In the genomic region with DNA sequence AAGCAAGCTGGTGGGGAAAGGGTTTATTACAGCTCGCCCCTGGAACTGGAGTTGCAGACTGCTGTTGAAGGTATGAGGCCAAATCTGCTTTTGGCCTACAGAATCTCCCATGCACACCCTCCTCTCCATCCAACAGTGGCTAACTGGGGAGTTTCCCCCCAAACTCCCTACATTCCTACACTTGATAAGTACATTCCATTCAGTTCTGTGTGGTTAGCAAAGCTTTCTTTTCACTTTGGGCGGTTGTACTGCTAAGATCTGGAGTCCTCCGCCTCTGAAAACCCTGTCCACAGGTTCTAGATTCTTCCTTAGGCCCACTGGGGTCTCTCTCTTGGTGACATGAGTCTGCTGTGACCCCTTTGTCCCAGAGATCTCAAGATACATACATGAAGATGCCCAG, we compare ENCODE assay signal across 24 mouse cellular contexts. TPM values are rescaled to one million over a fixed set of nuclear protein-coding genes. Genes with fewer than 3 reads are reported as not detected.
DNase-seq lines count a peak whose midpoint lies in the region; ATAC-seq and TF ChIP-seq lines count a peak whose summit lies in the region.
"Had no signal": no experiment of that assay in that cellular context is flagged by ENCODE, and none has a peak within 500 bp of the region (broad histone marks: within the 10 kb centered on the region; RNA-seq: fewer than 3 reads in every experiment).

No protein-coding gene starts in this region.

- H3K27ac ChIP-seq in kidney, embryonic 14.5 days (ENCODE audit: low read depth, low read length), result peak overlapping the region; percentile 93
- peak overlapping the region; percentile 30; the same call in 1 of the 2 replicates for H3K27ac ChIP-seq in liver, embryonic 16.5 days (ENCODE audit: low read length)
- peak overlapping the region; percentile 71 for H3K27ac ChIP-seq in heart, embryonic 11.5 days (ENCODE audit: low read depth, low read length)
- H3K27ac ChIP-seq in heart, postnatal 0 days (ENCODE audit: low read depth), result peak overlapping the region; percentile 65
- H3K27ac ChIP-seq in midbrain, embryonic 15.5 days, result no peak overlapping the region
- H3K27ac ChIP-seq: gastrocnemius, adult 2 months; hindbrain, embryonic 13.5 days; limb, embryonic 10.5 days; liver, embryonic 14.5 days; neural tube, embryonic 15.5 days had no signal

- DNase-seq in kidney, postnatal 14 days, result no peak
- no peak for DNase-seq in liver
- DNase-seq in heart, postnatal 0 days (ENCODE audit: low spot score), result peak; percentile 8
- DNase-seq: adrenal gland, adult 2 months; B cell, adult 2 months; cerebellum, adult 2 months; cerebellum, postnatal 36 days; gastrocnemius, adult 2 months; kidney, adult 8-10 months; lung, postnatal 14 days; right cerebral cortex, postnatal 14 days; thymus, adult 2 months had no signal

- TF ChIP-seq CTCF in heart, postnatal 0 days (IDR thresholded peaks at IDR 0.05; ENCODE audit: low read depth), result no peak

- no peak for TF ChIP-seq EP300 in heart, postnatal 0 days (IDR thresholded peaks at IDR 0.05; ENCODE audit: low read depth)

- peaks cover 18% of the 10 kb centered on the region for H3K4me1 ChIP-seq in kidney, embryonic 14.5 days (ENCODE audit: control insufficient read depth, insufficient read depth, low read length)
- no peaks in the 10 kb centered on the region for H3K4me1 ChIP-seq in liver, embryonic 16.5 days (ENCODE audit: control insufficient read depth, low read depth, low read length)
- peaks cover 26% of the 10 kb centered on the region for H3K4me1 ChIP-seq in heart, embryonic 11.5 days (ENCODE audit: control insufficient read depth, insufficient read depth, low read length)
- H3K4me1 ChIP-seq in heart, postnatal 0 days (ENCODE audit: control insufficient read depth, insufficient read depth), result peaks cover 21% of the 10 kb centered on the region
- H3K4me1 ChIP-seq in midbrain, embryonic 15.5 days, result no peaks in the 10 kb centered on the region
- H3K4me1 ChIP-seq: hindbrain, embryonic 13.5 days; limb, embryonic 10.5 days; neural tube, embryonic 15.5 days had no signal

- peak overlapping the region; percentile 30; the same call in 1 of the 2 replicates for H3K4me2 ChIP-seq in kidney, embryonic 14.5 days (replicated peaks; ENCODE audit: low read depth, low read length)
- no peak overlapping the region for H3K4me2 ChIP-seq in liver, embryonic 16.5 days (ENCODE audit: low read depth, low read length)
- no peak overlapping the region for H3K4me2 ChIP-seq in heart, embryonic 11.5 days
- H3K4me2 ChIP-seq in heart, postnatal 0 days (ENCODE audit: low read depth, low read length), result no peak overlapping the region
- H3K4me2 ChIP-seq in midbrain, embryonic 15.5 days, result no peak overlapping the region
- H3K4me2 ChIP-seq: hindbrain, embryonic 13.5 days; neural tube, embryonic 15.5 days had no signal

- ATAC-seq in kidney, embryonic 14.5 days (ENCODE audit: low FRiP score, low TSS enrichment), result no peak
- ATAC-seq in liver, embryonic 16.5 days (ENCODE audit: low read depth), result no peak
- no peak for ATAC-seq in heart, embryonic 11.5 days (replicated peaks; ENCODE audit: insufficient number of reproducible peaks, low FRiP score, low TSS enrichment)
- no peak; the same call in 1 of the 2 replicates for ATAC-seq in heart, postnatal 0 days (ENCODE audit: insufficient read depth, low read depth)
- no peak for ATAC-seq in midbrain, embryonic 15.5 days (replicated peaks)
- ATAC-seq: inflammation-experienced regulatory T-cells, adult 6 months; midbrain, embryonic 16.5 days had no signal

- H3K9ac ChIP-seq in kidney, embryonic 14.5 days (ENCODE audit: low read depth, low read length), result peak overlapping the region; percentile 35; the same call in 1 of the 2 replicates
- no peak overlapping the region for H3K9ac ChIP-seq in liver, embryonic 16.5 days (ENCODE audit: low read depth, low read length)
- H3K9ac ChIP-seq in heart, embryonic 11.5 days (ENCODE audit: low read depth, low read length), result peak overlapping the region; percentile 46; the same call in 1 of the 2 replicates
- H3K9ac ChIP-seq in heart, postnatal 0 days (replicated peaks; ENCODE audit: low read depth, low read length), result no peak overlapping the region
- H3K9ac ChIP-seq in midbrain, embryonic 15.5 days, result no peak overlapping the region
- H3K9ac ChIP-seq: hindbrain, embryonic 13.5 days; liver, embryonic 14.5 days; neural tube, embryonic 15.5 days had no signal

- 76% methylated on average over 3 of the region's 3 CpGs for WGBS in kidney, embryonic 14.5 days
- 72% methylated on average over 3 of the region's 3 CpGs for WGBS in liver, embryonic 16.5 days (ENCODE audit: insufficient replicate concordance)
- 67% methylated on average over 3 of the region's 3 CpGs for WGBS in heart, embryonic 11.5 days (ENCODE audit: insufficient replicate concordance)
- 54% methylated on average over 3 of the region's 3 CpGs for WGBS in heart, postnatal 0 days
- WGBS in midbrain, embryonic 15.5 days, result 94% methylated on average over 3 of the region's 3 CpGs

- H3K4me3 ChIP-seq in kidney, embryonic 14.5 days (ENCODE audit: low read length), result peak overlapping the region; percentile 14; the same call in 1 of the 2 replicates
- H3K4me3 ChIP-seq in liver, embryonic 16.5 days (ENCODE audit: low read depth, low read length), result no peak overlapping the region
- no peak overlapping the region for H3K4me3 ChIP-seq in heart, embryonic 11.5 days (ENCODE audit: low read depth, low read length)
- H3K4me3 ChIP-seq in heart, postnatal 0 days (ENCODE audit: low read depth, low read length), result no peak overlapping the region
- no peak overlapping the region for H3K4me3 ChIP-seq in midbrain, embryonic 15.5 days
- H3K4me3 ChIP-seq: gastrocnemius, adult 2 months; hindbrain, embryonic 13.5 days; limb, embryonic 10.5 days; neural tube, embryonic 15.5 days had no signal

- H3K9me3 ChIP-seq in kidney, embryonic 14.5 days (ENCODE audit: control insufficient read depth, low read length), result no peaks in the 10 kb centered on the region
- H3K9me3 ChIP-seq in liver, embryonic 16.5 days (replicated peaks; ENCODE audit: control insufficient read depth, low read length), result no peaks in the 10 kb centered on the region
- no peaks in the 10 kb centered on the region for H3K9me3 ChIP-seq in heart, embryonic 11.5 days (replicated peaks; ENCODE audit: control insufficient read depth, low read length)
- no peaks in the 10 kb centered on the region for H3K9me3 ChIP-seq in heart, postnatal 0 days (replicated peaks; ENCODE audit: control insufficient read depth, low read length)
- H3K9me3 ChIP-seq in midbrain, embryonic 15.5 days, result no peaks in the 10 kb centered on the region
- H3K9me3 ChIP-seq: hindbrain, embryonic 13.5 days; limb, embryonic 10.5 days; neural tube, embryonic 15.5 days had no signal

- peaks cover 25% of the 10 kb centered on the region for H3K36me3 ChIP-seq in kidney, embryonic 14.5 days (ENCODE audit: control insufficient read depth, insufficient read depth, low read length)
- no peaks in the 10 kb centered on the region for H3K36me3 ChIP-seq in liver, embryonic 16.5 days (ENCODE audit: control insufficient read depth, insufficient read depth)
- H3K36me3 ChIP-seq in heart, embryonic 11.5 days (ENCODE audit: control insufficient read depth, insufficient read depth, low read length), result peaks cover 4% of the 10 kb centered on the region
- H3K36me3 ChIP-seq in heart, postnatal 0 days (replicated peaks; ENCODE audit: control insufficient read depth, insufficient read depth, low read length), result peaks cover 20% of the 10 kb centered on the region; the same call in 1 of the 2 replicates
- peaks cover 6% of the 10 kb centered on the region; the same call in 1 of the 2 replicates for H3K36me3 ChIP-seq in midbrain, embryonic 15.5 days (replicated peaks)

- no peaks in the 10 kb centered on the region for H3K27me3 ChIP-seq in kidney, embryonic 14.5 days (ENCODE audit: control insufficient read depth, insufficient read depth, low read length)
- H3K27me3 ChIP-seq in liver, embryonic 16.5 days (ENCODE audit: control insufficient read depth, insufficient read depth, low read depth, low read length), result no peaks in the 10 kb centered on the region
- H3K27me3 ChIP-seq in heart, embryonic 11.5 days (ENCODE audit: control insufficient read depth, insufficient read depth, low read length), result no peaks in the 10 kb centered on the region
- H3K27me3 ChIP-seq in heart, postnatal 0 days (ENCODE audit: control insufficient read depth, insufficient read depth, low read length), result no peaks in the 10 kb centered on the region
- no peaks in the 10 kb centered on the region for H3K27me3 ChIP-seq in midbrain, embryonic 15.5 days (replicated peaks)
- H3K27me3 ChIP-seq: hindbrain, embryonic 13.5 days; neural tube, embryonic 15.5 days had no signal

RNA-seq across cellular contexts. Expression of a gene that starts 19.8 kb away (rescaled TPM):
- 65.1 and 65.8 TPM in 2 replicates for polyA plus RNA-seq in kidney, embryonic 14.5 days (2014; fragmentation: Nextera tagmentation; extraction: Ambion mirVana)
- 8.8 and 8.9 TPM in 2 replicates for polyA plus RNA-seq in liver, embryonic 16.5 days (2015; fragmentation: Nextera tagmentation; extraction: Ambion mirVana)
- 39.9 and 43.0 TPM in 2 replicates for polyA plus RNA-seq in heart, embryonic 11.5 days (2014; fragmentation: Nextera tagmentation; extraction: Ambion mirVana)
- 6.8 and 15.3 TPM in 2 replicates for total RNA-seq in heart, postnatal 0 days (2014; rRNA removed; ENCODE audit: low replicate concordance)
- 13.3 and 15.1 TPM in 2 replicates for polyA plus RNA-seq in heart, postnatal 0 days (2015; fragmentation: Nextera tagmentation; extraction: Ambion mirVana)
- 38.9 and 46.9 TPM in 2 replicates for polyA plus RNA-seq in midbrain, embryonic 15.5 days (2015; fragmentation: Nextera tagmentation; extraction: Ambion mirVana)

RNA-seq across cellular contexts. Expression of a gene that starts 34.4 kb away (rescaled TPM):
- polyA plus RNA-seq in kidney, embryonic 14.5 days (2014; fragmentation: Nextera tagmentation; extraction: Ambion mirVana), result 0.96 and 1.4 TPM in 2 replicates
- polyA plus RNA-seq in liver, embryonic 16.5 days (2015; fragmentation: Nextera tagmentation; extraction: Ambion mirVana), result 0.04 TPM in 1 of 2 replicates, not detected in the other
- polyA plus RNA-seq in heart, embryonic 11.5 days (2014; fragmentation: Nextera tagmentation; extraction: Ambion mirVana), result 1.6 and 1.8 TPM in 2 replicates
- total RNA-seq in heart, postnatal 0 days (2014; rRNA removed; ENCODE audit: low replicate concordance), result 0.65 and 4.9 TPM in 2 replicates
- polyA plus RNA-seq in heart, postnatal 0 days (2015; fragmentation: Nextera tagmentation; extraction: Ambion mirVana), result 1.3 and 1.6 TPM in 2 replicates
- 9.8 and 10.7 TPM in 2 replicates for polyA plus RNA-seq in midbrain, embryonic 15.5 days (2015; fragmentation: Nextera tagmentation; extraction: Ambion mirVana)
- total RNA-seq: granulocyte monocyte progenitor cell, adult 5-6 weeks; megakaryocyte-erythroid progenitor cell, adult 5-6 weeks had no signal
- polyA plus RNA-seq: inflammation-experienced regulatory T-cells, adult 6 months had no signal

Comparison
In these comparisons a context has a peak if more than half of its experiments do, and no peak if none do; other contexts are left out.
1. H3K9ac ChIP-seq: peak in kidney, embryonic 14.5 days (single experiment) and heart, embryonic 11.5 days (single experiment); none in liver, embryonic 16.5 days (single experiment), heart, postnatal 0 days (single experiment) and midbrain, embryonic 15.5 days (single experiment).